Mouse (Mus musculus) ES-Bruce4 (cell line): ENCODE results near the gene Gm43191. TPM values are rescaled to one million over a fixed set of nuclear protein-coding genes. Genes with fewer than 3 reads are reported as not detected.

ENCODE experiments used
- H3K27ac ChIP-seq: 2 replicates; pipeline ENCODE4 v1.5.1; 2012; ENCODE audit warnings: low read length, inconsistent platforms; ENCODE audit not compliant: insufficient read depth
- H3K27me3 ChIP-seq: 2 replicates; pipeline ENCODE4 v1.6.1; 2012; ENCODE audit warnings: mild to moderate bottlenecking, low read length, inconsistent platforms; ENCODE audit not compliant: control insufficient read depth, poor library complexity, insufficient read depth, severe bottlenecking
- H3K36me3 ChIP-seq: 2 replicates; pipeline ENCODE4 v1.6.1; 2012; ENCODE audit warnings: inconsistent platforms, mild to moderate bottlenecking, low read length, moderate library complexity; ENCODE audit not compliant: control insufficient read depth, poor library complexity, insufficient read depth, severe bottlenecking
- H3K4me1 ChIP-seq: one replicate; pipeline ENCODE4 v1.8.1; 2011; ENCODE audit warnings: low read length; ENCODE audit not compliant: control insufficient read depth, insufficient read depth
- H3K4me3 ChIP-seq: 2 replicates; pipeline ENCODE4 v1.5.1; 2011; ENCODE audit warnings: low read depth, mild to moderate bottlenecking, low read length
- H3K9ac ChIP-seq: 2 replicates; pipeline ENCODE4 v1.6.1; 2012; ENCODE audit warnings: low read depth, mild to moderate bottlenecking, inconsistent platforms; ENCODE audit not compliant: poor library complexity, severe bottlenecking
- H3K9me3 ChIP-seq: replicated peaks from 2 replicates; pipeline ENCODE4 v1.6.1; 2012; ENCODE audit warnings: mild to moderate bottlenecking, low read length, inconsistent platforms; ENCODE audit not compliant: control insufficient read depth, poor library complexity, insufficient read depth, severe bottlenecking
- CTCF ChIP-seq: IDR thresholded peaks from one replicate; pipeline ENCODE4 v1.8.1; 2011; ENCODE audit warnings: low read depth, low read length
- EP300 ChIP-seq: IDR thresholded peaks from 2 replicates; pipeline ENCODE4 v1.6.1; 2011; ENCODE audit warnings: low read depth, low read length; ENCODE audit not compliant: insufficient read depth
- POLR2A ChIP-seq: IDR thresholded peaks from one replicate; pipeline ENCODE4 v1.8.1; 2011; ENCODE audit warnings: low read length; ENCODE audit not compliant: insufficient read depth
- polyA plus RNA-seq: library from polyadenylated mRNA; stranded (reverse); fragments of >200 nt; gene quantifications from 2 replicates; pipeline ENCODE4 v1.2.4, GENCODE M21; 2011; ENCODE audit warnings: low read depth; ENCODE audit not compliant: missing spikeins, insufficient read depth, insufficient read length

The Gm43191 gene
- not detected in 2 replicates for polyA plus RNA-seq

GRCm38 (mm10) chr3:116681160-116681559 is at the start of gene Gm43191:
Gm43191 (minus strand) TSS chr3:116681260.
- H3K27ac ChIP-seq, result no peak within 1 kb of the TSS
- no peak within 1 kb of the TSS for H3K4me3 ChIP-seq
- H3K4me1 ChIP-seq, result no peaks in the 10 kb centered on the region
- TF ChIP-seq POLR2A (no peak), EP300 (no peak), CTCF (no peak)
- no peaks in the 10 kb centered on the region for H3K9me3 ChIP-seq
- H3K36me3 ChIP-seq, result no peaks in the 10 kb centered on the region; the same call in 1 of the 2 replicates
- no peak within 1 kb of the TSS for H3K9ac ChIP-seq
- H3K27me3 ChIP-seq, result no peaks in the 10 kb centered on the region

- no peak overlapping the region for H3K27ac ChIP-seq
- H3K9me3 ChIP-seq, result 0 out of 2 replicates have a peak, but pooled peaks cover 3% of the 10 kb centered on the region
- H3K9ac ChIP-seq, result no peak overlapping the region
- H3K36me3 ChIP-seq, result no peaks in the 10 kb centered on the region
- H3K4me3 ChIP-seq, result no peak overlapping the region
- H3K4me1 ChIP-seq, result no peaks in the 10 kb centered on the region
- TF ChIP-seq POLR2A (no peak), EP300 (no peak), CTCF (no peak)
- H3K27me3 ChIP-seq, result no peaks in the 10 kb centered on the region
Measured at GRCm38 (mm10) chr3:116729483-116730174, 48.6 kb upstream of the Gm43191 start.

GRCm38 (mm10) chr3:116726807-116727206 is 45.7 kb upstream of the Gm43191 start:
- no peaks in the 10 kb centered on the region for H3K9me3 ChIP-seq
- peaks cover 2% of the 10 kb centered on the region for H3K4me1 ChIP-seq
- no peaks in the 10 kb centered on the region for H3K36me3 ChIP-seq
- TF ChIP-seq EP300, result no peak
- TF ChIP-seq POLR2A, result no peak
- TF ChIP-seq CTCF, result no peak
- no peaks in the 10 kb centered on the region for H3K27me3 ChIP-seq
- H3K4me3 ChIP-seq, result no peak overlapping the region
- no peak overlapping the region for H3K9ac ChIP-seq
- H3K27ac ChIP-seq, result 0 out of 2 replicates have a peak overlapping the region, but pooled peaks have one; percentile 22

GRCm38 (mm10) chr3:116723496-116724481 is 42.7 kb upstream of the Gm43191 start:
- no peak overlapping the region for H3K4me3 ChIP-seq
- TF ChIP-seq CTCF (no peak), POLR2A (no peak), EP300 (no peak)
- peak overlapping the region; percentile 91 for H3K27ac ChIP-seq
- no peaks in the 10 kb centered on the region for H3K36me3 ChIP-seq
- no peaks in the 10 kb centered on the region for H3K9me3 ChIP-seq
- no peaks in the 10 kb centered on the region for H3K27me3 ChIP-seq
- H3K4me1 ChIP-seq, result peaks cover 2% of the 10 kb centered on the region
- H3K9ac ChIP-seq, result no peak overlapping the region

- no peak overlapping the region for H3K9ac ChIP-seq
- no peak overlapping the region for H3K4me3 ChIP-seq
Measured at GRCm38 (mm10) chr3:116722980-116723379, 41.9 kb upstream of the Gm43191 start.

More at GRCm38 (mm10) chr3:116722980-116723379, 41.9 kb upstream of the Gm43191 start:
- Histone ChIP-seq H3K4me1 (peaks cover 2% of the 10 kb centered on the region), H3K27me3 (no peaks in the 10 kb centered on the region), H3K9me3 (no peaks in the 10 kb centered on the region), H3K36me3 (no peaks in the 10 kb centered on the region), H3K27ac (no peak overlapping the region; the same call in 1 of the 2 replicates)
- TF ChIP-seq CTCF (no peak), EP300 (no peak)
